Mouse (Mus musculus): ENCODE measurements at regions not wholly inside any gene's neighbourhood (a gene's known extent, or its start where the extent isn't known, plus 50 kb on each side); places are given as distances from the start of the nearest gene placed in this dataset.

- Histone ChIP-seq H3K4me1 (ENCODE audit: control insufficient read depth, insufficient read depth, low read length) (no peaks in the 10 kb centered on the region), H3K9ac (ENCODE audit: low read length) (no peak overlapping the region), H3K27ac (ENCODE audit: low read depth, low read length) (no peak overlapping the region), H3K9me3 (ENCODE audit: control insufficient read depth, low read length) (no peaks in the 10 kb centered on the region), H3K27me3 (ENCODE audit: control insufficient read depth, insufficient read depth, low read length) (no peaks in the 10 kb centered on the region), H3K36me3 (ENCODE audit: control insufficient read depth, insufficient read depth, low read length) (no peaks in the 10 kb centered on the region), H3K4me3 (ENCODE audit: low read depth, low read length) (no peak overlapping the region), H3K4me2 (no peak overlapping the region)
- no peak for ATAC-seq (ENCODE audit: low FRiP score)
- peak; percentile 39 for DNase-seq (ENCODE audit: low spot score, missing footprints)
These were observed 779.6 kb downstream of the Pcdh7 start for GRCm38 (mm10) chr5:58497326-58497725.

GRCm38 (mm10) chr5:58531601-58532000 is 813.8 kb downstream of the Pcdh7 start:
- Histone ChIP-seq H3K4me2 (no peak overlapping the region), H3K27ac (ENCODE audit: low read depth, low read length) (no peak overlapping the region), H3K4me1 (ENCODE audit: control insufficient read depth, insufficient read depth, low read length) (no peaks in the 10 kb centered on the region), H3K36me3 (ENCODE audit: control insufficient read depth, insufficient read depth, low read length) (no peaks in the 10 kb centered on the region), H3K27me3 (ENCODE audit: control insufficient read depth, insufficient read depth, low read length) (no peaks in the 10 kb centered on the region), H3K4me3 (ENCODE audit: low read depth, low read length) (no peak overlapping the region), H3K9me3 (ENCODE audit: control insufficient read depth, low read length) (no peaks in the 10 kb centered on the region), H3K9ac (ENCODE audit: low read length) (no peak overlapping the region)
- DNase-seq (ENCODE audit: low spot score, missing footprints) (no peak), ATAC-seq (ENCODE audit: low FRiP score) (no peak)
- WGBS: 16% methylated on average over 3 of the region's 3 CpGs

DNA sequence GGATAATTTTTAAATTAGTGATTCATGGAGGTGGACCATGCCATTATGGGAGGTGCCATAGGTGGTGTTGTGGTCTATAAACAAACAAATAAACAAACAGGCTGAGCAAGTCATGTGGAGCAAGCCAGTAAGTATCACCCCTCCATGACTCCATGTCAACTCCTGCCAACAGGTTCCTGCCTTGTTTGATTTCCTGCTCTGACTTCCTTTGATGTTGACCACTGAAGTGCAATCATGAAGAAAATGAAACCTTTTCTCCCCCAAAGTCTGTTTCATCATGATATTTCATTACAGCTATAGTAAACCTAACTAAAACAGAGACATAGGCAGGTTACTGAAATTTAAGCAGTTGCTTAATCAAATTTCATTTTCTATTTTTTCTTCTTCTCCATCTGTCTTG is 839.0 kb downstream of the Pcdh7 start:
- H3K27ac ChIP-seq (ENCODE audit: low read depth, low read length): no peak overlapping the region
- H3K4me2 ChIP-seq: no peak overlapping the region
- H3K36me3 ChIP-seq (ENCODE audit: control insufficient read depth, insufficient read depth, low read length): no peaks in the 10 kb centered on the region
- no peaks in the 10 kb centered on the region for H3K27me3 ChIP-seq (ENCODE audit: control insufficient read depth, insufficient read depth, low read length)
- H3K9ac ChIP-seq (ENCODE audit: low read length): no peak overlapping the region
- H3K4me1 ChIP-seq (ENCODE audit: control insufficient read depth, insufficient read depth, low read length): no peaks in the 10 kb centered on the region
- DNase-seq (ENCODE audit: low spot score, missing footprints): no peak
- H3K9me3 ChIP-seq (ENCODE audit: control insufficient read depth, low read length): no peaks in the 10 kb centered on the region
- H3K4me3 ChIP-seq (ENCODE audit: low read depth, low read length): no peak overlapping the region
- ATAC-seq (ENCODE audit: low FRiP score): no peak

DNA sequence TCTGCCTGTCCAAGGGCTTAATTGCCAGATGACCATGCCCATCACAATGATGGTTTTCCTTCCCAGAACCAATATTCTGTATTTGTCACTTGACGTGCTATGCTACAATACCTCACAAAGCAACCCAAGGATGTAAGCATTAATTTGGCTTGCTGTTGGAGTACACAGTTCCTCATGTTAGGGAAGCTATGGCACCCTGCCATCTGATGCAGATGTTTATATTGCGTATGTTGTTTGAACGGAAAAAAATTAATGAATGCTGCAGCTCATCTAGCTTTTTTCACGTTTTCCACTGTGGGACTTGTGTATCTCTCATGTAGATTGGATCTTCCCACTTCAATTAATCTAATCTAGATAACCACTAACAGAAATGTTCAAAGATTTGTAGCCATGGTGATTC is 842.0 kb downstream of the Pcdh7 start:
- WGBS: 81% methylated on average over 4 of the region's 4 CpGs
- H3K27ac ChIP-seq (ENCODE audit: low read depth, low read length): no peak overlapping the region
- no peaks in the 10 kb centered on the region for H3K36me3 ChIP-seq (ENCODE audit: control insufficient read depth, insufficient read depth, low read length)
- H3K27me3 ChIP-seq (ENCODE audit: control insufficient read depth, insufficient read depth, low read length): no peaks in the 10 kb centered on the region
- H3K9ac ChIP-seq (ENCODE audit: low read length): no peak overlapping the region
- no peak for ATAC-seq (ENCODE audit: low FRiP score)
- H3K4me1 ChIP-seq (ENCODE audit: control insufficient read depth, insufficient read depth, low read length): no peaks in the 10 kb centered on the region
- no peaks in the 10 kb centered on the region for H3K9me3 ChIP-seq (ENCODE audit: control insufficient read depth, low read length)
- H3K4me2 ChIP-seq: no peak overlapping the region
- DNase-seq (ENCODE audit: low spot score, missing footprints): no peak
- H3K4me3 ChIP-seq (ENCODE audit: low read depth, low read length): no peak overlapping the region

GRCm38 (mm10) chr5:58599876-58600275 is 882.1 kb downstream of the Pcdh7 start:
- no peak overlapping the region for H3K9ac ChIP-seq (ENCODE audit: low read length)
- no peaks in the 10 kb centered on the region for H3K36me3 ChIP-seq (ENCODE audit: control insufficient read depth, insufficient read depth, low read length)
- DNase-seq (ENCODE audit: low spot score, missing footprints) (no peak), ATAC-seq (ENCODE audit: low FRiP score) (no peak)
- no peak overlapping the region for H3K27ac ChIP-seq (ENCODE audit: low read depth, low read length)
- WGBS: 80% methylated on average over 1 of the region's 1 CpGs
- no peak overlapping the region for H3K4me3 ChIP-seq (ENCODE audit: low read depth, low read length)
- H3K27me3 ChIP-seq (ENCODE audit: control insufficient read depth, insufficient read depth, low read length): no peaks in the 10 kb centered on the region
- H3K9me3 ChIP-seq (ENCODE audit: control insufficient read depth, low read length): no peaks in the 10 kb centered on the region
- H3K4me2 ChIP-seq: no peak overlapping the region
- no peaks in the 10 kb centered on the region for H3K4me1 ChIP-seq (ENCODE audit: control insufficient read depth, insufficient read depth, low read length)

- no peak overlapping the region for H3K9ac ChIP-seq (ENCODE audit: low read length)
These were observed 903.8 kb downstream of the Pcdh7 start for GRCm38 (mm10) chr5:58621527-58621926.

More at GRCm38 (mm10) chr5:58621527-58621926, 903.8 kb downstream of the Pcdh7 start:
- no peak overlapping the region for H3K4me2 ChIP-seq
- H3K4me1 ChIP-seq (ENCODE audit: control insufficient read depth, insufficient read depth, low read length): no peaks in the 10 kb centered on the region
- H3K27ac ChIP-seq (ENCODE audit: low read depth, low read length): no peak overlapping the region
- ATAC-seq (ENCODE audit: low FRiP score) (no peak), DNase-seq (ENCODE audit: low spot score, missing footprints) (no peak)
- no peak overlapping the region for H3K4me3 ChIP-seq (ENCODE audit: low read depth, low read length)
- H3K27me3 ChIP-seq (ENCODE audit: control insufficient read depth, insufficient read depth, low read length): no peaks in the 10 kb centered on the region
- no peaks in the 10 kb centered on the region for H3K36me3 ChIP-seq (ENCODE audit: control insufficient read depth, insufficient read depth, low read length)
- H3K9me3 ChIP-seq (ENCODE audit: control insufficient read depth, low read length): no peaks in the 10 kb centered on the region
- WGBS: 78% methylated on average over 2 of the region's 2 CpGs
